Mouse (Mus musculus): ENCODE measurements around the gene Fam90a1b.
"Not testable (repeated sequence)": the region's sequence is repeated elsewhere in the genome, so short reads cannot be mapped to it uniquely, and the experiment has no call there.

Gene Fam90a1b

GRCm38 (mm10) chrX:94366670-94367241 is at the start of gene Fam90a1b, which contains the start of gene Apoo:
Fam90a1b (minus strand) TSS chrX:94366777.
Apoo (plus strand) TSS chrX:94367117.
- peak; percentile 94 for DNase-seq (ENCODE audit: low spot score)

- no peak for DNase-seq (ENCODE audit: low spot score)
These were observed 42.4 kb upstream of the Fam90a1b start for GRCm38 (mm10) chrX:94408975-94409374.

GRCm38 (mm10) chrX:94378734-94379133 is 12.2 kb upstream of the Fam90a1b start:
- DNase-seq (ENCODE audit: low spot score), result no peak

GRCm38 (mm10) chrX:94367248-94367647 is 671 bp upstream of the Fam90a1b start:
- no peak for DNase-seq (ENCODE audit: low spot score)

- peak; percentile 2 for DNase-seq (ENCODE audit: low spot score)
These were observed 548 bp downstream of the Fam90a1b start for GRCm38 (mm10) chrX:94366029-94366428.

GRCm38 (mm10) chrX:94365381-94365925 is 1.1 kb downstream of the Fam90a1b start:
- DNase-seq (ENCODE audit: low spot score), result no peak

- not testable (repeated sequence) for DNase-seq (ENCODE audit: low spot score)
These were observed 22.9 kb downstream of the Fam90a1b start for GRCm38 (mm10) chrX:94343638-94344037.

GRCm38 (mm10) chrX:94321036-94321902 is 45.3 kb downstream of the Fam90a1b start:
- no peak for DNase-seq (ENCODE audit: low spot score)

Data from ovary, postnatal 14 days (tissue).